Mouse (Mus musculus): ENCODE results near the gene Rhof. TPM values are rescaled to one million over a fixed set of nuclear protein-coding genes. Genes with fewer than 3 reads are reported as not detected.
"Not testable (repeated sequence)": the region's sequence is repeated elsewhere in the genome, so short reads cannot be mapped to it uniquely, and the experiment has no call there.

Rhof gene
- total and polyA plus RNA-seq, 2 experiments from 2014 or later: 0.71 to 2.1 TPM

DNA sequence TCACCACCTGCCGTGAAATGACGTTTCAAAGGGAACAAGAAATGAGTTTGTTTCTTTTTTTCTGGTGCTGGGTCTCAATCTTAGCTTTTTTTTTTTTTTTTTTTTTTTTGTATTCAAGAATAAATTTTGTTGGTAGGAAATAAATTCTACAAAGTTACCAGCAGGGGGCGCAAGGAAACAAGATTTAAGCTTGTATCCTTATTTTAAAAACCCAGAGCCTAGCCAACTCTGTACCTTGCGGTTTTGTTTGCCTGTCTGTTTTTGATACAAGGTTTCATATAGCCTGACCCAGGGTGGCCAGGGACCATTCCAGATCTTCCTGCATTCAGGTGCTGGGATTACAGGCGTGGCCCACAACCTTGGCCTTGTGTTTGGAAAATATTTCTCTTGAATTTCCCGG, 68.3 kb downstream of the Rhof start:
- TF ChIP-seq EP300 (IDR thresholded peaks at IDR 0.05; ENCODE audit: low read depth): no peak
- TF ChIP-seq CTCF (IDR thresholded peaks at IDR 0.05; ENCODE audit: low read depth): peak; percentile 52
- Histone ChIP-seq H3K4me3 (ENCODE audit: low read depth, low read length) (no peak overlapping the region), H3K9me3 (replicated peaks; ENCODE audit: control insufficient read depth, low read length) (no peaks in the 10 kb centered on the region), H3K27me3 (ENCODE audit: control insufficient read depth, insufficient read depth, low read length) (no peaks in the 10 kb centered on the region), H3K27ac (ENCODE audit: low read depth) (no peak overlapping the region), H3K9ac (replicated peaks; ENCODE audit: low read depth, low read length) (no peak overlapping the region), H3K4me1 (ENCODE audit: control insufficient read depth, insufficient read depth) (0 out of 2 replicates have a peak, but pooled peaks cover 9% of the 10 kb centered on the region), H3K4me2 (ENCODE audit: low read depth, low read length) (no peak overlapping the region), H3K36me3 (replicated peaks; ENCODE audit: control insufficient read depth, insufficient read depth, low read length) (no peaks in the 10 kb centered on the region)
- DNase-seq (ENCODE audit: low spot score) (peak; percentile 84), ATAC-seq (ENCODE audit: insufficient read depth, low read depth) (no peak)
- WGBS: 29% methylated on average over 6 of the region's 6 CpGs

DNA sequence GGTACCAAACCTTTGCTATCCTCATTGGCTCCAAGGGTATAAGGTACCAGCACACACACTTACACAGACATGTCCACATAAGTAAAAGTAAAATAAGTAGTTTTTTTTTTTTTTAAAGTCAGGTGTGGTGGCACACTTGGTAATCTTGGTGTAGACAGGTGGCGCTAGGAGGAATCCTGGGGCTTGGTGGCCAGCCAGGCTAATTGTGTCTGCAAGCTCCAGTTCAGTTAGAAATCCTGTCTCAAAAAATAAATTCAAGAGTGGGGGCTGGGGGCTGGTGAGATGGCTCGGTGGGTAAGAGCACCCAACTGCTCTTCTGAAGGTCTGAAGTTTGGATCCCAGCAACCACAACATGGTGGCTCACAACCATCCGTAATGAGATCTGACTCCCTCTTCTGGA, 69.4 kb downstream of the Rhof start:
- Histone ChIP-seq H3K9me3 (replicated peaks; ENCODE audit: control insufficient read depth, low read length) (no peaks in the 10 kb centered on the region), H3K4me2 (ENCODE audit: low read depth, low read length) (no peak overlapping the region), H3K27me3 (ENCODE audit: control insufficient read depth, insufficient read depth, low read length) (no peaks in the 10 kb centered on the region), H3K4me1 (ENCODE audit: control insufficient read depth, insufficient read depth) (0 out of 2 replicates have a peak, but pooled peaks cover 9% of the 10 kb centered on the region), H3K9ac (replicated peaks; ENCODE audit: low read depth, low read length) (no peak overlapping the region), H3K36me3 (replicated peaks; ENCODE audit: control insufficient read depth, insufficient read depth, low read length) (no peaks in the 10 kb centered on the region), H3K4me3 (ENCODE audit: low read depth, low read length) (no peak overlapping the region), H3K27ac (ENCODE audit: low read depth) (no peak overlapping the region)
- TF ChIP-seq CTCF (IDR thresholded peaks at IDR 0.05; ENCODE audit: low read depth) (no peak), EP300 (IDR thresholded peaks at IDR 0.05; ENCODE audit: low read depth) (no peak)
- WGBS: 80% methylated on average over 3 of the region's 3 CpGs
- ATAC-seq (ENCODE audit: insufficient read depth, low read depth): no peak
- no peak for DNase-seq (ENCODE audit: low spot score)

DNA sequence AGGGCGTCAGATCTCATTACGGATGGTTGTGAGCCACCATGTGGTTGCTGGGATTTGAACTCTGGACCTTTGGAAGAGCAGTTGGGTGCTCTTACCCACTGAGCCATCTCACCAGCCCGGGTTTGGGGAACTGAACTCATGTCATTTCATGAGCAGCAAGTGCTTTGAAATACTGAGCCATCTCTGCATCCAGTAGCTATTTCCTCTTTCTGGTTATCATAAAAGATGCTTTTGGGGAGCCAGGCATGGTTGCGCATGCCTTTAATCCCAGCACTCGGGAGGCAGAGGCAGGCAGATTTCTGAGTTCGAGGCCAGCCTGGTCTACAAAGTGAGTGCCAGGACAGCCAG, 71.1 kb downstream of the Rhof start:
- H3K4me1 ChIP-seq (ENCODE audit: control insufficient read depth, insufficient read depth); H3K27me3 ChIP-seq (ENCODE audit: control insufficient read depth, insufficient read depth, low read length); H3K9me3 ChIP-seq (replicated peaks; ENCODE audit: control insufficient read depth, low read length); H3K9ac ChIP-seq (replicated peaks; ENCODE audit: low read depth, low read length); H3K4me3 ChIP-seq (ENCODE audit: low read depth, low read length); DNase-seq (ENCODE audit: low spot score); H3K36me3 ChIP-seq (replicated peaks; ENCODE audit: control insufficient read depth, insufficient read depth, low read length); ATAC-seq (ENCODE audit: insufficient read depth, low read depth); H3K4me2 ChIP-seq (ENCODE audit: low read depth, low read length); H3K27ac ChIP-seq (ENCODE audit: low read depth): not testable (repeated sequence)
- WGBS: 74% methylated on average over 6 of the region's 6 CpGs

DNA sequence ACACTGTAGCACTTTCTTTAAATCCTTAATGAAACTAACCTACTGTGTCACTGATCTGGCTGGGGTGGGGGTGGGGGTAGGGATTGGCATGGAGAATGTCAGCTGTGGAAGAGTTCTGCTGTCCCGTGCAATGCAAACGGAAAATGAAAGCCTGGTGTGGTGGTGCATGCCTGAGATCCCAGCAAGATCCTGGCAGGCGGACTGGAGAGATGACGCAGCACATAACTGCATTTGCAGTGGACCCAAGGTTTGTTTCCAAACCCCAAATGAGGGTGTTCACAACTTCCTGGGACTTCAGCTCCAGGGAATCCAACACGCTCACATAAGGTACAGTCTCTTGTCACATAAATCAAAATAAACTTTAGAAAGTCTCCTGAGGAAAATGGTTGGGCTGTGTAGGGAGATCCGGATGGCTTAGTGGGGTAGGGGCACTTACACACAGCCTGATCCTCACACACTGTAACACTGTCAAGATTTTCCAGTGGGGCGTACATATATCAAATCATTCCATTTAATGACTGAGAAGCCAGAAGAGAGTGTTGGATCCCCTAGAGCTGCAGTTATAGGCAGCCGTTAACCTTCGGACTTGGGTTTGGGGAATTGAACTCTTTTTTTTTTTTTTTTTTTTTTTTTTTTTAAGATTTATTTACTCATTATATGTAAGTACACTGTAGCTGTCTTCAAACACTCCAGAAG, 71.6 kb downstream of the Rhof start:
- Histone ChIP-seq H3K27me3 (ENCODE audit: control insufficient read depth, insufficient read depth, low read length) (no peaks in the 10 kb centered on the region), H3K4me2 (ENCODE audit: low read depth, low read length) (peak overlapping the region; percentile 45), H3K4me1 (ENCODE audit: control insufficient read depth, insufficient read depth) (0 out of 2 replicates have a peak, but pooled peaks cover 8% of the 10 kb centered on the region), H3K4me3 (ENCODE audit: low read depth, low read length) (peak overlapping the region; percentile 27), H3K9ac (replicated peaks; ENCODE audit: low read depth, low read length) (no peak overlapping the region; the same call in 1 of the 2 replicates), H3K27ac (ENCODE audit: low read depth) (peak overlapping the region; percentile 93), H3K36me3 (replicated peaks; ENCODE audit: control insufficient read depth, insufficient read depth, low read length) (no peaks in the 10 kb centered on the region), H3K9me3 (replicated peaks; ENCODE audit: control insufficient read depth, low read length) (no peaks in the 10 kb centered on the region)
- TF ChIP-seq CTCF (IDR thresholded peaks at IDR 0.05; ENCODE audit: low read depth): no peak
- TF ChIP-seq EP300 (IDR thresholded peaks at IDR 0.05; ENCODE audit: low read depth): 0 out of 2 replicates have a peak, but pooled peaks have one; percentile 9
- DNase-seq (ENCODE audit: low spot score) (peak; percentile 50), ATAC-seq (ENCODE audit: insufficient read depth, low read depth) (no peak)
- WGBS: 53% methylated on average over 9 of the region's 9 CpGs

DNA sequence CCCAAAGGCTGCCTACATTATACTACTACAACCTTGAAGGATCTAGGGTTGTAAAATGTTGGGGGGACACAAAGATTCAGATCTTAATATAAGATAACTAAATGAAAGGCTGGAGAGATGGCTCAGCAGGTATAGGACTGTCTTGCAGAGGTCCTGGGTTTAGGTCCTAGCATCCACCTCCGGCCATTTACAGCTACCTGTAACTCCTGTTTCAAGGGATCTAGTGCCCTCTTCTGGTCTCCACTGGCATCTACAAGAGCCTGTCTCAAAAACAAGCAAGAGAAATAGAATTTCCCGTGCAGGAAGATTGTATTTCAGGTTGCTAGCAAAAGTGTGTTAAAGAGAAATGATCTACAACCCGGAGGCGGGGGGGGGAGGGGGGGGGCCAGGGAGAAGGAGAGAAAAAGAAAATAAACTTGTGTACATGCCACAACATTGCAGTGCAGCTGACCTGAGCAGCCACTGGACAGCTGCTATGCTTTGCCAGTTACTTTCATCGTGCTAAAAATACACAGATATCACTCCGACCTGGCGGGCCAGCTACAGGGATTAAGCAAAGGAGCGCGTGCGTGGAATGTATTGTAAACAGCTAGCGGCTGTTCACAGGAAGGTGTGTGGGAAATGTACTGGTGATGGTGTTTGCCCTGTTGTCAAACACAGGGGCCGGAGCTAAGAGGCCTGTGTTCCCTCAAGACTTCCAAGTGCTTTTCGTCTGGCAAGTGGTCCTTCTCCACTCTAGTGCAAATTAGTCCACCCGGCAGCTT, 72.6 kb downstream of the Rhof start:
- no peaks in the 10 kb centered on the region for H3K9me3 ChIP-seq (replicated peaks; ENCODE audit: control insufficient read depth, low read length)
- TF ChIP-seq EP300 (IDR thresholded peaks at IDR 0.05; ENCODE audit: low read depth) (no peak), CTCF (IDR thresholded peaks at IDR 0.05; ENCODE audit: low read depth) (peak; percentile 66)
- H3K9ac ChIP-seq (replicated peaks; ENCODE audit: low read depth, low read length): no peak overlapping the region; the same call in 1 of the 2 replicates
- H3K27me3 ChIP-seq (ENCODE audit: control insufficient read depth, insufficient read depth, low read length): no peaks in the 10 kb centered on the region
- peak overlapping the region; percentile 27 for H3K4me3 ChIP-seq (ENCODE audit: low read depth, low read length)
- H3K4me1 ChIP-seq (ENCODE audit: control insufficient read depth, insufficient read depth): 0 out of 2 replicates have a peak, but pooled peaks cover 8% of the 10 kb centered on the region
- 7% methylated on average over 14 of the region's 14 CpGs for WGBS
- peak overlapping the region; percentile 93 for H3K27ac ChIP-seq (ENCODE audit: low read depth)
- ATAC-seq (ENCODE audit: insufficient read depth, low read depth) (peak; percentile 59), DNase-seq (ENCODE audit: low spot score) (peak; percentile 77)
- H3K4me2 ChIP-seq (ENCODE audit: low read depth, low read length): peak overlapping the region; percentile 45
- no peaks in the 10 kb centered on the region for H3K36me3 ChIP-seq (replicated peaks; ENCODE audit: control insufficient read depth, insufficient read depth, low read length)
